Mouse (Mus musculus): ENCODE data around the gene Fam183b. TPM values are rescaled to one million over a fixed set of nuclear protein-coding genes. Genes with fewer than 3 reads are reported as not detected.
"Not testable (repeated sequence)": the region's sequence is repeated elsewhere in the genome, so short reads cannot be mapped to it uniquely, and the experiment has no call there.

The Fam183b gene
- 1.7 and 5.7 TPM in 2 replicates for polyA plus RNA-seq (2014; fragmentation: Nextera tagmentation; extraction: Ambion mirVana)

DNA sequence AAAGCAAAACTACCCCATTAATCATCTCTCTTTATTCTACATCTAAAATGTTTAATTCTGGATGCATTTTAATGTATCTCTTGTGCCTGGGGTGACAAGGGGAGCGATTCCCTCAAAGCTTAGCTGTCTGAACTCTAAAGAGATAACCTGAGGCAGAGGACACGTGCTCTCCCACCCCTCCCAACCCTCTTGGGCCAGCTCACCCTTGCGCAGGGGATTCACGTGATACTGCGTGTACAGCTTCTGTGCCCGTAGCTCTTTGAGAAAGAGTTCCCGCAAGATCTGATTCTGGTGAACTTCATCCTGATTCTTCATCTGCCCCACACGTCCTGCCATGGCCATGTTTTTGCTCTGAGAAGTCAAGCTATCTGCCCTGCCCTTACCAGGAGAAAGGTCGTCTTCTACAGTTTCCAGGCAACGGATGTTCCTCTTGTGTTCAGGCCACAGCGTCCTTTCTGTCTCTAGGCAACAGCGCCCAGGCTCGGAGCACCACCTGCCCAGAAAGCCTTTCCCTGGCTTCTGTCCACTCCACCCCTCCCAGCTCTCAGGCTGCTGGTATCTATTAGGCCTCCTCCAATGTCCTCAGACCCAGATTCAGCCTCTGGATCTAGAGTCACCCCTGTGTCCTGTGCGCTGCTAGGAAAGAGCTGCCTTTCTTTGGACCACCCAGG, at the start of gene Fam183b:
TSS of gene Fam183b (minus strand) at position 403 of the 671 bp plus-strand sequence.
- peak; percentile 62; the same call in 1 of the 2 replicates for ATAC-seq (ENCODE audit: low read depth)
- peak; percentile 36 for DNase-seq (ENCODE audit: low spot score)
- H3K4me2 ChIP-seq (ENCODE audit: low read depth, low read length): 0 out of 2 replicates have a peak within 1 kb of the TSS, but pooled peaks have one; percentile 10

GRCm38 (mm10) chr11:58849731-58850130, 48.0 kb upstream of the Fam183b start:
- no peak overlapping the region for H3K9ac ChIP-seq (ENCODE audit: low read depth, low read length)

More for the DNA sequence above, at the start of gene Fam183b:
- Histone ChIP-seq H3K9ac (ENCODE audit: low read depth, low read length) (no peak within 1 kb of the TSS), H3K27ac (replicated peaks; ENCODE audit: low read depth, low read length) (no peak within 1 kb of the TSS), H3K36me3 (ENCODE audit: control insufficient read depth, insufficient read depth, low read length) (no peaks in the 10 kb centered on the region), H3K27me3 (replicated peaks; ENCODE audit: control insufficient read depth, insufficient read depth, low read length) (no peaks in the 10 kb centered on the region), H3K4me1 (ENCODE audit: control insufficient read depth, insufficient read depth, low read length) (no peaks in the 10 kb centered on the region), H3K4me3 (ENCODE audit: low read depth, low read length) (no peak within 1 kb of the TSS), H3K9me3 (ENCODE audit: control insufficient read depth, low read length) (no peaks in the 10 kb centered on the region)
- WGBS: 26% methylated on average over 14 of the region's 14 CpGs

GRCm38 (mm10) chr11:58847636-58848035, 45.9 kb upstream of the Fam183b start:
- peak overlapping the region; percentile 71 for H3K4me3 ChIP-seq (ENCODE audit: low read depth, low read length)
- H3K9ac ChIP-seq (ENCODE audit: low read depth, low read length): peak overlapping the region; percentile 77
- no peaks in the 10 kb centered on the region for H3K9me3 ChIP-seq (ENCODE audit: control insufficient read depth, low read length)
- H3K27ac ChIP-seq (replicated peaks; ENCODE audit: low read depth, low read length): no peak overlapping the region
- no peak for DNase-seq (ENCODE audit: low spot score)
- ATAC-seq (ENCODE audit: low read depth): no peak
- WGBS: 39% methylated on average over 9 of the region's 9 CpGs
- H3K27me3 ChIP-seq (replicated peaks; ENCODE audit: control insufficient read depth, insufficient read depth, low read length): no peaks in the 10 kb centered on the region
- peak overlapping the region; percentile 71 for H3K4me2 ChIP-seq (ENCODE audit: low read depth, low read length)
- peaks cover 32% of the 10 kb centered on the region for H3K36me3 ChIP-seq (ENCODE audit: control insufficient read depth, insufficient read depth, low read length)
- peaks cover 7% of the 10 kb centered on the region; the same call in 1 of the 2 replicates for H3K4me1 ChIP-seq (ENCODE audit: control insufficient read depth, insufficient read depth, low read length)

More at GRCm38 (mm10) chr11:58849731-58850130, 48.0 kb upstream of the Fam183b start:
- no peaks in the 10 kb centered on the region for H3K27me3 ChIP-seq (replicated peaks; ENCODE audit: control insufficient read depth, insufficient read depth, low read length)
- H3K9me3 ChIP-seq (ENCODE audit: control insufficient read depth, low read length): no peaks in the 10 kb centered on the region
- ATAC-seq (ENCODE audit: low read depth) (no peak), DNase-seq (ENCODE audit: low spot score) (no peak)
- WGBS: 68% methylated on average over 2 of the region's 2 CpGs
- H3K36me3 ChIP-seq (ENCODE audit: control insufficient read depth, insufficient read depth, low read length): peaks cover 40% of the 10 kb centered on the region
- no peak overlapping the region for H3K4me3 ChIP-seq (ENCODE audit: low read depth, low read length)
- no peak overlapping the region for H3K4me2 ChIP-seq (ENCODE audit: low read depth, low read length)
- no peak overlapping the region for H3K27ac ChIP-seq (replicated peaks; ENCODE audit: low read depth, low read length)
- H3K4me1 ChIP-seq (ENCODE audit: control insufficient read depth, insufficient read depth, low read length): peaks cover 7% of the 10 kb centered on the region; the same call in 1 of the 2 replicates

DNA sequence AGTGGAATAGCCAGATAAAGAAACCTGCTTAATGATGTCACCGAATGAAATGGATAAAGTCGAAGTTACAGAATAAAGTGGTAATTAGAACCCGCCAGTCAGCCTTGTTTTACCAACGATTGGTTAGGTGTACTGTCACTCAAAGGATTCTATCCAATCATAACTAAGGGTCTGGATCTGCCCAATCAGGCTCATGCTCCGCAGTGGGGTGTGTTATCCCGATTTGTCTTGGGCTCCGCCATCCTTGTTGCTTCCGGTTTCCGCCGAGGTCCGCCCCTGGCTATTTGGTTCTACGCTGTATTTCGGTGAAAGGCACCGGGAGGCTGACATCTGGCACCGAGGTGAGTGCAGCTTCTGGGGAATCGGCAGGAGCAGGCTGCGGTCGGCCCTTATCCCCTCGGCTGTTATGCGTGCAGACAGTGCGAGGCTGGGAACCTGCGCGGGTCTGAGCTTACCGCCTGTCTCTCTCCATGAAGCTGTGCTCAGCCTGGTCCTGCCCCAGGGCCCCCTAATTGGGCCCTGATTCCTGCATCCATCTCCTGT, 45.2 kb upstream of the Fam183b start, which contains the start of gene Gm12258:
TSS of gene Gm12258 (plus strand) at position 240 of the 543 bp plus-strand sequence.
- peaks cover 26% of the 10 kb centered on the region for H3K36me3 ChIP-seq (ENCODE audit: control insufficient read depth, insufficient read depth, low read length)
- peak; percentile 98 for DNase-seq (ENCODE audit: low spot score)
- 0% methylated on average over 22 of the region's 24 CpGs for WGBS
- ATAC-seq (ENCODE audit: low read depth): peak; percentile 100
- H3K9ac ChIP-seq (ENCODE audit: low read depth, low read length): peak within 1 kb of the TSS; percentile 77
- no peaks in the 10 kb centered on the region for H3K27me3 ChIP-seq (replicated peaks; ENCODE audit: control insufficient read depth, insufficient read depth, low read length)
- H3K4me3 ChIP-seq (ENCODE audit: low read depth, low read length): peak within 1 kb of the TSS; percentile 71
- peaks cover 7% of the 10 kb centered on the region; the same call in 1 of the 2 replicates for H3K4me1 ChIP-seq (ENCODE audit: control insufficient read depth, insufficient read depth, low read length)
- no peaks in the 10 kb centered on the region for H3K9me3 ChIP-seq (ENCODE audit: control insufficient read depth, low read length)
- peak within 1 kb of the TSS; percentile 71 for H3K4me2 ChIP-seq (ENCODE audit: low read depth, low read length)
- H3K27ac ChIP-seq (replicated peaks; ENCODE audit: low read depth, low read length): peak within 1 kb of the TSS; percentile 65

DNA sequence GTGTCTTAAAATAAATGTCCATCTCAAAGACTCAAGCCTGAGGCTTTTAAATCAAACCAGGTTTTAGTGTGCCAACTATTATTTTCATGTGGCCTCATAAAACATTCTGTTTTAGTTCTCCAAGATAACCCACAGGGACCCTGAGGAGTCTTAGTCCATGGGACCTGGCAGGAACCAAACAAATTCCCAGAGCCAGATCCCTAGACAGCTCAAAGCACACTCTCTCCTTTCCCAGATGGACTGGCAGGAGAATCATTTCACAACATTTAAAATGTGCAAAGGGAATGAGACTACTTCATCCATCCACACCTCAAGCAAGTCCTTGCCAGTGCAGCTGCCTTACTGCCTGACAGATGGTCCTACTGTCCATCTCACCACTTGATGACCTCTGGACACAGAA, 37.2 kb upstream of the Fam183b start, which contains the start of gene Olfr311:
TSS of gene Olfr311 (plus strand) at position 301 of the 400 bp plus-strand sequence.
- H3K4me1 ChIP-seq (ENCODE audit: control insufficient read depth, insufficient read depth, low read length); ATAC-seq (ENCODE audit: low read depth): not testable (repeated sequence)

DNA sequence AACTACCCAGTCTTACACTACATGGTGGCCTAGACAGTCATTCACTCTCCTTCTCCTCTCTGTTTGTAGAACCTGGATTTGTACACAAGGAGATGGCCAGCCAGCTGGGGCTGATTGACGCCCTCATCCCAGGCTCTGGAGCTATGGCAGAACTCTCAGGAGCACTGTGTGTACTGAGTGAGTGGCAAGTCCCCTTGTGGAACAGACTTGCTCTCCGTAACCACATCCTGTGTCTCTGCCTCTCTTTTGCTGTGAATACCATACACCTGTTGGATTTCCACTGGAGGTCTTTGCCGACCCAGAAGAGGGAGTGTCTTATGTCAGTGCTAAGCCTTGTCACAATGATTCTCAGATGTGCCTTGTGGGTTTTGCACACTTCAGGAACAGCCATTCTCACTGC, 30.8 kb upstream of the Fam183b start:
- H3K9ac ChIP-seq (ENCODE audit: low read depth, low read length); H3K4me1 ChIP-seq (ENCODE audit: control insufficient read depth, insufficient read depth, low read length); DNase-seq (ENCODE audit: low spot score); H3K27me3 ChIP-seq (replicated peaks; ENCODE audit: control insufficient read depth, insufficient read depth, low read length); H3K27ac ChIP-seq (replicated peaks; ENCODE audit: low read depth, low read length); H3K4me3 ChIP-seq (ENCODE audit: low read depth, low read length); H3K36me3 ChIP-seq (ENCODE audit: control insufficient read depth, insufficient read depth, low read length); H3K4me2 ChIP-seq (ENCODE audit: low read depth, low read length); ATAC-seq (ENCODE audit: low read depth); H3K9me3 ChIP-seq (ENCODE audit: control insufficient read depth, low read length): not testable (repeated sequence)
- 78% methylated on average over 2 of the region's 3 CpGs for WGBS

More for the DNA sequence above, 37.2 kb upstream of the Fam183b start, which contains the start of gene Olfr311:
- H3K9me3 ChIP-seq (ENCODE audit: control insufficient read depth, low read length); H3K36me3 ChIP-seq (ENCODE audit: control insufficient read depth, insufficient read depth, low read length); H3K27me3 ChIP-seq (replicated peaks; ENCODE audit: control insufficient read depth, insufficient read depth, low read length); H3K4me2 ChIP-seq (ENCODE audit: low read depth, low read length); H3K4me3 ChIP-seq (ENCODE audit: low read depth, low read length); H3K9ac ChIP-seq (ENCODE audit: low read depth, low read length); DNase-seq (ENCODE audit: low spot score); H3K27ac ChIP-seq (replicated peaks; ENCODE audit: low read depth, low read length): not testable (repeated sequence)

- H3K27me3 ChIP-seq (replicated peaks; ENCODE audit: control insufficient read depth, insufficient read depth, low read length): no peaks in the 10 kb centered on the region
- H3K27ac ChIP-seq (replicated peaks; ENCODE audit: low read depth, low read length): no peak overlapping the region
- H3K4me3 ChIP-seq (ENCODE audit: low read depth, low read length): no peak overlapping the region
- H3K4me1 ChIP-seq (ENCODE audit: control insufficient read depth, insufficient read depth, low read length): no peaks in the 10 kb centered on the region
- H3K36me3 ChIP-seq (ENCODE audit: control insufficient read depth, insufficient read depth, low read length): no peaks in the 10 kb centered on the region
- WGBS: 69% methylated on average over 3 of the region's 3 CpGs
- no peak for DNase-seq (ENCODE audit: low spot score)
- no peak overlapping the region for H3K4me2 ChIP-seq (ENCODE audit: low read depth, low read length)
- ATAC-seq (ENCODE audit: low read depth): no peak
- H3K9ac ChIP-seq (ENCODE audit: low read depth, low read length): no peak overlapping the region
- H3K9me3 ChIP-seq (ENCODE audit: control insufficient read depth, low read length): no peaks in the 10 kb centered on the region
These were observed 28.0 kb upstream of the Fam183b start for GRCm38 (mm10) chr11:58829764-58830163.

- not testable (repeated sequence) for H3K36me3 ChIP-seq (ENCODE audit: control insufficient read depth, insufficient read depth, low read length); H3K4me1 ChIP-seq (ENCODE audit: control insufficient read depth, insufficient read depth, low read length); H3K4me3 ChIP-seq (ENCODE audit: low read depth, low read length); H3K27me3 ChIP-seq (replicated peaks; ENCODE audit: control insufficient read depth, insufficient read depth, low read length); DNase-seq (ENCODE audit: low spot score); H3K9ac ChIP-seq (ENCODE audit: low read depth, low read length); H3K27ac ChIP-seq (replicated peaks; ENCODE audit: low read depth, low read length); H3K4me2 ChIP-seq (ENCODE audit: low read depth, low read length); H3K9me3 ChIP-seq (ENCODE audit: control insufficient read depth, low read length); ATAC-seq (ENCODE audit: low read depth)
These were observed 27.2 kb upstream of the Fam183b start, which contains the start of gene Olfr312 for GRCm38 (mm10) chr11:58828937-58829336. Gene Olfr312 (plus strand): TSS chr11:58829237.
